Mouse (Mus musculus): ENCODE measurements around the gene Hcrtr2. TPM values are rescaled to one million over a fixed set of nuclear protein-coding genes. Genes with fewer than 3 reads are reported as not detected.
A peak's percentile ranks its signal among the peaks of the same experiment; 100 is the strongest.

The Hcrtr2 gene
- 0.49 and 0.66 TPM in 2 replicates for polyA plus RNA-seq (2016; fragmentation: Nextera tagmentation; extraction: Ambion mirVana)

DNA sequence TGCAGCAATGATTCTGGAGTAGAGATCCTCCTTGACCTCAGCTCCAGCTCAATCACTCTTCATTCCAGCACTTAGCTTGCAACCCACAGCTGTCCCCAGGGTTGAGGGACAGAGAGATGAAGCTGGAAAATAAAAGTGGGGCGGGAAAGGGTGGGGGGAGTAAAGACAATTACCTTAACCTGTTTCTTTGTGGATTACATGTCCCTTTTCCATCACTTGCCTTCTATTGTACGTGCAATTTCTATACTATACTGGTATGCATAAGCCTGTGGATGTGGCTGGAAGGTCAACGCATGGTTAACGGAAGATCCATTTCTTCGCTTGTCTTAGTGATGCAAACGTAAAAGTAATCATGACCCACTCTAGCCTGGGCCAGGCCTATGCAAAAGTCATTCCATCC lies at the start of gene Hcrtr2:
Gene Hcrtr2 (minus strand): TSS at position 101 of the 400 bp plus-strand sequence.
- peaks cover 42% of the 10 kb centered on the region for H3K27me3 ChIP-seq
- H3K9me3 ChIP-seq = no peaks in the 10 kb centered on the region
- WGBS = 76% methylated on average over 6 of the region's 6 CpGs
- H3K27ac ChIP-seq = no peak within 1 kb of the TSS
- H3K9ac ChIP-seq (replicated peaks) = peak within 1 kb of the TSS; percentile 55
- peaks cover 5% of the 10 kb centered on the region; the same call in 1 of the 2 replicates for H3K4me1 ChIP-seq (replicated peaks)
- no peaks in the 10 kb centered on the region for H3K36me3 ChIP-seq
- ATAC-seq (ENCODE audit: insufficient number of reproducible peaks, insufficient read depth, low FRiP score, low TSS enrichment, low read depth) = no peak
- H3K4me3 ChIP-seq (replicated peaks) = peak within 1 kb of the TSS; percentile 45
- H3K4me2 ChIP-seq = peak within 1 kb of the TSS; percentile 85

DNA sequence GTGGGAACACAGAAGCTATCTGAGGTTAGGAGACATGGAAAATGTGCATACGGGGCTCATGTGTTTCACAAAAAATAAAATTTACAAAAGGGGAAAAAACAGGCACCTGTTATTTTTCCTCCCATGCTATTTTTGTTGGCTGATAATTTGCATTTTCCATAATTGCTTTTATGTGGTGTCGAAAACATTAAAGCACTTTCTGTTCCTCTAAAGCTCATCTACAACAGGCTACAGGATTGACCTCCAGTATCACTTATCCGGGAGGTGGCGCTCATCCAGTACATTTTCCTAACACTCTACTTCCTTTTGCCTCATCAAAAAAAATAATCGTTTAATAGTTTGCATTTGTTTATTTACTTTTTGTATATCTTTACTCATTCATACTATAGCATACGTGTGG lies 41.2 kb upstream of the Hcrtr2 start:
- Histone ChIP-seq H3K36me3 (no peaks in the 10 kb centered on the region), H3K4me3 (replicated peaks) (no peak overlapping the region), H3K27ac (no peak overlapping the region), H3K27me3 (no peaks in the 10 kb centered on the region), H3K4me1 (replicated peaks) (no peaks in the 10 kb centered on the region), H3K9ac (replicated peaks) (no peak overlapping the region), H3K4me2 (no peak overlapping the region), H3K9me3 (no peaks in the 10 kb centered on the region)
- 89% methylated on average over 6 of the region's 6 CpGs for WGBS
- ATAC-seq (ENCODE audit: insufficient number of reproducible peaks, insufficient read depth, low FRiP score, low TSS enrichment, low read depth) = no peak

- Histone ChIP-seq H3K27me3 (no peaks in the 10 kb centered on the region), H3K36me3 (no peaks in the 10 kb centered on the region), H3K4me2 (no peak overlapping the region), H3K9me3 (no peaks in the 10 kb centered on the region), H3K27ac (no peak overlapping the region), H3K9ac (replicated peaks) (no peak overlapping the region), H3K4me1 (replicated peaks) (no peaks in the 10 kb centered on the region), H3K4me3 (replicated peaks) (no peak overlapping the region)
- ATAC-seq (ENCODE audit: insufficient number of reproducible peaks, insufficient read depth, low FRiP score, low TSS enrichment, low read depth) = no peak
Observed at GRCm38 (mm10) chr9:76360374-76360773, 36.7 kb upstream of the Hcrtr2 start.

GRCm38 (mm10) chr9:76352346-76352745 lies 28.7 kb upstream of the Hcrtr2 start:
- Histone ChIP-seq H3K4me1 (replicated peaks) (no peaks in the 10 kb centered on the region), H3K4me2 (no peak overlapping the region), H3K27me3 (no peaks in the 10 kb centered on the region), H3K4me3 (replicated peaks) (no peak overlapping the region), H3K9me3 (no peaks in the 10 kb centered on the region), H3K9ac (replicated peaks) (no peak overlapping the region), H3K27ac (no peak overlapping the region), H3K36me3 (no peaks in the 10 kb centered on the region)
- 67% methylated on average over 3 of the region's 3 CpGs for WGBS
- no peak for ATAC-seq (ENCODE audit: insufficient number of reproducible peaks, insufficient read depth, low FRiP score, low TSS enrichment, low read depth)

GRCm38 (mm10) chr9:76347298-76347697 lies 23.6 kb upstream of the Hcrtr2 start:
- Histone ChIP-seq H3K9ac (replicated peaks) (no peak overlapping the region), H3K27me3 (no peaks in the 10 kb centered on the region), H3K27ac (no peak overlapping the region), H3K4me3 (replicated peaks) (no peak overlapping the region), H3K4me2 (no peak overlapping the region), H3K36me3 (no peaks in the 10 kb centered on the region), H3K9me3 (no peaks in the 10 kb centered on the region), H3K4me1 (replicated peaks) (no peaks in the 10 kb centered on the region)
- 94% methylated on average over 1 of the region's 1 CpGs for WGBS
- ATAC-seq (ENCODE audit: insufficient number of reproducible peaks, insufficient read depth, low FRiP score, low TSS enrichment, low read depth) = no peak

DNA sequence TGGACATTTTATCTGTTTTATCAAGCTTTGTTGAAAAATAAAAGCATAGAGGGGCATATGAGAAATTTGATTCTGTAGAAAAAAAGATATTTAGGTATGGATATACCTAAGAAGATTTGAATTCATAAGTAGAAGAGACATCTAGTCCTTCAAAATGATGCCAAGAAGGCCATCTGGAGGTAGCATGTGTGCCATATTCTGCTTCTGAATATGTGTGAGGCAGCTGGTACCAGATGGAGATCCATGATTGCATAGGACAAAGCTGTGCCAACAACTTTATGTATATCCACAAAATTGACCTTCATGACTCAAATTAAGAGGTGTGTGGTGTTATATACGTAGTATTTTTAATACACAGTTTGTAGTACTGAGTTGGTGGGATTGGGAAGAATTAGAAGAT lies 7.4 kb upstream of the Hcrtr2 start:
- no peak for ATAC-seq (ENCODE audit: insufficient number of reproducible peaks, insufficient read depth, low FRiP score, low TSS enrichment, low read depth)
- H3K36me3 ChIP-seq = no peaks in the 10 kb centered on the region
- H3K9me3 ChIP-seq = no peaks in the 10 kb centered on the region
- 86% methylated on average over 1 of the region's 1 CpGs for WGBS
- H3K4me3 ChIP-seq (replicated peaks) = no peak overlapping the region
- H3K27me3 ChIP-seq = no peaks in the 10 kb centered on the region
- no peak overlapping the region for H3K27ac ChIP-seq
- no peak overlapping the region for H3K9ac ChIP-seq (replicated peaks)
- H3K4me2 ChIP-seq = no peak overlapping the region
- no peaks in the 10 kb centered on the region for H3K4me1 ChIP-seq (replicated peaks)

- Histone ChIP-seq H3K36me3 (no peaks in the 10 kb centered on the region), H3K27me3 (peaks cover 42% of the 10 kb centered on the region), H3K9me3 (no peaks in the 10 kb centered on the region), H3K4me1 (replicated peaks) (peaks cover 5% of the 10 kb centered on the region; the same call in 1 of the 2 replicates), H3K4me2 (peak overlapping the region; percentile 85), H3K27ac (no peak overlapping the region), H3K4me3 (replicated peaks) (peak overlapping the region; percentile 45), H3K9ac (replicated peaks) (peak overlapping the region; percentile 55)
- under 1% methylated on average over 29 of the region's 29 CpGs for WGBS
- ATAC-seq (ENCODE audit: insufficient number of reproducible peaks, insufficient read depth, low FRiP score, low TSS enrichment, low read depth) = peak; percentile 56; the same call in 1 of the 2 replicates
Observed at GRCm38 (mm10) chr9:76323186-76323701, 412 bp downstream of the Hcrtr2 start.

DNA sequence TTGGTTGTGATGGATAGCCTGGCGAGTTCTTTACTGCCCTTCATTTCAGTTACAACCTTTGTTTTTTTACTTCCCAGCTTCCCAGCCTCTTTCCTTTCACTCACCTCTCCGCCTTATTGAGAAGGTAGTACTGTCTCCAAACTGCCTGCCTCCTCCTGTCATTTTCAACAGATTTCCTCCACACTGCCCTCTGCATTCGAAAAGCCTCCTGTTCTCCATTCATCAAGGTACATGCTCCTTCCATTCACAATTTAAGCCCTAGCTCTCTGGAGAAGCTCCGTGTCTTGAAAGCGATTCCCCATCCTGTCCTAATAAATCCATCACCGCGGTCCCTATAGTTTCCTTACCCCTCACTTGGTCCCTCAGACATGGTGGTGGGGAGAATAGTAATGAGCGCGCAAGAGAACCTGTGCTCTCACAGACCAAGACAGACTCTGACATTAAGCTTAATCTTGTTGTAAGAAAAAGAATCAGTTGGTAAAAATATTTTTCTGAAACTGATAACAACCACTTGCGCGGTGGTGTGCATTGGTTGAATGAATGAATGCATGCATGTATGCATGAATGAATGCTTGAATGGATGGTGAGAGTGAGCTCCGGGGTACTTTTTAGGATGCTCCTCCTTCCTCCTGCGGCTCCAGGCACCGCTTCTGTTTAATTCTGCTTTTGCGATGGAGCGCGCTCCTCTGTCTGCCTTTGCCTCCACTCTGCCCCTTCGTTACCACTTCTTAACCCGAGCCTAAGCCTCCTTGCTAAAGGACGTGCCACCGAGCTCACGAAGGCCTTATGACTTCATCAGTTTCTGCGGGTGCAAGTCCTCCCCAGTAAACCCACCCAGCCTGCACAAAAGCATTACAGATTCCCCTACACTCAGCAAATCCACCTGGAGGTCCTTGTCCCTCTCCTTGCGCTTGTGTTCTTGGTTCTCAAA lies 1.3 kb downstream of the Hcrtr2 start:
- no peak overlapping the region for H3K27ac ChIP-seq
- peak overlapping the region; percentile 85 for H3K4me2 ChIP-seq
- 5% methylated on average over 24 of the region's 24 CpGs for WGBS

DNA sequence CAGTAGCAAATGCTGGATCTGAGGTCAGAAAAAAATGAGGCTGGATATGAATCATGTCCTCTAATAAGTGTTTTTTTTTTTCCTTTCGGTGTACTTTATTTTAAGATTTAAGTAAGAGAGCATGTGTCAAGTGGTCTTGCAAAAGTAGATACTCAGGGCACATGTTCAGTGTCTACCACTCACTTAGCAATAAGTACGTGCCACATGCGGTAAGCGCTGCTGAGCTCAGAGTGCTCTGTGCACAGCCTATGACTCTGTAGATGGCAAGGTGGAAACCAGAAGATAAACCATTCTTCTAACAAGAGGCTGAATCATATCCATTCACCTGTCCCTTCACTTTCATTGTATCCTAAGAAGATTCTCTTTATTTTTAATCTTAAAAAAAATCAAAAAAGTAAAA lies 2.1 kb downstream of the Hcrtr2 start:
- H3K4me1 ChIP-seq (replicated peaks) = peaks cover 5% of the 10 kb centered on the region; the same call in 1 of the 2 replicates
- H3K27me3 ChIP-seq = peaks cover 42% of the 10 kb centered on the region
- H3K9me3 ChIP-seq = no peaks in the 10 kb centered on the region
- no peak overlapping the region; the same call in 1 of the 2 replicates for H3K4me3 ChIP-seq (replicated peaks)
- no peaks in the 10 kb centered on the region for H3K36me3 ChIP-seq
- no peak overlapping the region for H3K9ac ChIP-seq (replicated peaks)
- ATAC-seq (ENCODE audit: insufficient number of reproducible peaks, insufficient read depth, low FRiP score, low TSS enrichment, low read depth) = no peak
- no peak overlapping the region for H3K27ac ChIP-seq
- WGBS = 77% methylated on average over 4 of the region's 4 CpGs
- no peak overlapping the region for H3K4me2 ChIP-seq

More for the DNA sequence above, 1.3 kb downstream of the Hcrtr2 start:
- no peaks in the 10 kb centered on the region for H3K9me3 ChIP-seq
- no peak overlapping the region for H3K9ac ChIP-seq (replicated peaks)
- no peak for ATAC-seq (ENCODE audit: insufficient number of reproducible peaks, insufficient read depth, low FRiP score, low TSS enrichment, low read depth)
- H3K4me3 ChIP-seq (replicated peaks) = peak overlapping the region; percentile 45
- H3K36me3 ChIP-seq = no peaks in the 10 kb centered on the region
- H3K27me3 ChIP-seq = peaks cover 42% of the 10 kb centered on the region
- peaks cover 5% of the 10 kb centered on the region; the same call in 1 of the 2 replicates for H3K4me1 ChIP-seq (replicated peaks)

DNA sequence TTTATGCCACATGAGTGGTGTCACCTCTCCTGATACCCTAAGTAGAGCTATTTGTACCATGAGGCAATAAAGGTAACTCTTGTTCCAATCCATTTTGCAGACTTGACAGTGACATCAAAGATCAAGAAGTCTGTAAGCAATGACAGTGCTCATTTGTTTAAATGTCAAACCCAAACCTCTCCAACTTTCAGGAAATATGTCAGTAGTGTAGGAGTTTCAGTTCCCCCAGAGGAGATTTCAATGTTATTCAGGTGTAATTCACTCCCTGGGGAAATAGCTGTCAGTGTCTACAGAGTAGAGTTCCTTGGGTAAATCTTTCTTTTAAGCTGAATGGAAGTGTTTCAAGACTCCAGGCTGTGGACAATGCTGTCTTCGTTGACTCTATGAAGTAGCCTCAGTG lies 2.9 kb downstream of the Hcrtr2 start:
- Histone ChIP-seq H3K27me3 (peaks cover 42% of the 10 kb centered on the region), H3K4me3 (replicated peaks) (no peak overlapping the region), H3K36me3 (no peaks in the 10 kb centered on the region), H3K9me3 (no peaks in the 10 kb centered on the region), H3K9ac (replicated peaks) (no peak overlapping the region), H3K4me2 (no peak overlapping the region), H3K4me1 (replicated peaks) (peaks cover 5% of the 10 kb centered on the region; the same call in 1 of the 2 replicates), H3K27ac (no peak overlapping the region)
- no peak for ATAC-seq (ENCODE audit: insufficient number of reproducible peaks, insufficient read depth, low FRiP score, low TSS enrichment, low read depth)
- 80% methylated on average over 1 of the region's 1 CpGs for WGBS

DNA sequence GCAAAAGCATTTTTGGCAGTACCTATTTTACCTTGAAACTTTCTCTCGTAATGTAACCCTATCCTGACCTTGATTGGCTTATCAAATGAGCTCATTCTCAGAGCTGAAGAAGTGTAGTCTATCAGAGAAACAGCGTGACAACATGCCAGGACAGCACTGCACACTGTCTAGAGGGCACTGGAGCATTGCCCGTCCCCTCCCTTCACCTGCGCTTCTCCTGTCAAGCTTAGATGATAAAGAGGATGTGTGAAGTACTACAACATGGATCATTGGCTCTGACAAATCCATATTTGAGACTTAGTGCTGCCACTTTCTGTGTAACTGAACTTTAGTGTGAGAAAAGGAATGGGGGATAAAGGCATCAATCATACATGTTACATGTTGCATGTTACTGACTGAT lies 5.4 kb downstream of the Hcrtr2 start:
- 82% methylated on average over 4 of the region's 4 CpGs for WGBS
- peaks cover 28% of the 10 kb centered on the region for H3K27me3 ChIP-seq
- H3K4me2 ChIP-seq = no peak overlapping the region
- no peak for ATAC-seq (ENCODE audit: insufficient number of reproducible peaks, insufficient read depth, low FRiP score, low TSS enrichment, low read depth)
- no peak overlapping the region for H3K4me3 ChIP-seq (replicated peaks)
- no peaks in the 10 kb centered on the region for H3K9me3 ChIP-seq
- H3K36me3 ChIP-seq = no peaks in the 10 kb centered on the region
- no peak overlapping the region for H3K9ac ChIP-seq (replicated peaks)
- H3K27ac ChIP-seq = no peak overlapping the region
- H3K4me1 ChIP-seq (replicated peaks) = peaks cover 5% of the 10 kb centered on the region; the same call in 1 of the 2 replicates

Data from limb, embryonic 12.5 days (tissue).